Mouse (Mus musculus): ENCODE measurements at regions not wholly inside any gene's neighbourhood (a gene's known extent, or its start where the extent isn't known, plus 50 kb on each side); places are given as distances from the start of the nearest gene placed in this dataset.

DNA sequence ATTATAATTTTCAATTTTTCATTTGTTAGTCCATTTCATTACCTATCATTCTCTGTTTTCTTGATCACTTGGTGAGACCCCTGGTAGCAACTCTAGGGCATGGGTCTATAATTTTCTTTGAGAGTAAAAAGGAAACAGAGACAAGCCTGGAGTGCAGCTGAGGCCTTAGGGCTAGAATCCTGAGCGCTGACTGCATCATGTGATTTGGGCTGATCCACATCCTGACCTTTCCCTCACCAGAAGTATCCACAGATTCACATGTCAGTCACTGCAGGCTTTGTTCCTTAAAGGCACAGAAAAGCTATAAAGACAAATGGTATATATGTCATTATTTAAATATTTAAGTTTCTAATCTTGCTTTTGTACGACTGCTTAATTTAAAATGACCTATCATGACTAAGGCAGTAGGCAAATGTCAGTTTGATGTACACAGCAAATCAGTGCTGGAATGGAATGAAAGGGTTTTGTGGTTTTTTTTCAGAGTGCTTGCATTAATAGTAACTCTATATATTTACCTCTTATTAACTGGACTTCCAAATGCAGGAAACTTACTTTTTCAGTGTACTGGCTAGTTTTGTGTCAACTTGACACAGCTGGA is 51.4 kb upstream of the Ugp2 start:
- Histone ChIP-seq H3K4me3 (replicated peaks) (no peak overlapping the region), H3K9me3 (no peaks in the 10 kb centered on the region), H3K9ac (replicated peaks) (no peak overlapping the region), H3K27ac (no peak overlapping the region), H3K4me2 (replicated peaks) (no peak overlapping the region), H3K36me3 (no peaks in the 10 kb centered on the region), H3K27me3 (no peaks in the 10 kb centered on the region), H3K4me1 (replicated peaks) (no peaks in the 10 kb centered on the region)
- no peak for ATAC-seq
- WGBS, result 69% methylated on average over 2 of the region's 2 CpGs
